Mouse (Mus musculus) MEL (cell line): ENCODE measurements around the gene Cgnl1. TPM values are rescaled to one million over a fixed set of nuclear protein-coding genes. Genes with fewer than 3 reads are reported as not detected.

Experiments used
- DNase-seq: peaks from one replicate; pipeline ENCODE4 v3.0.0; 2011; ENCODE audit warnings: low read depth, low spot score
- H3K27ac ChIP-seq: 2 replicates; pipeline ENCODE4 v1.5.1; 2012; ENCODE audit warnings: low read depth, mild to moderate bottlenecking, control low read depth, low read length, moderate library complexity; ENCODE audit not compliant: control insufficient read depth
- H3K27me3 ChIP-seq, 2 experiments: fragments of 150-350 bp in 1 of 2; sonication (generic) in 1 of 2; 2 replicates each; pipeline ENCODE4 v1.6.1; 2012; ENCODE audit warnings: low read length in 2 of 2, mild to moderate bottlenecking in 2 of 2, improper control_type of control experiment in 1 of 2, moderate library complexity in 1 of 2; ENCODE audit not compliant: insufficient read depth in 2 of 2, control insufficient read depth in 1 of 2
- H3K36me3 ChIP-seq, 2 experiments: 2 replicates each; pipeline ENCODE4 v1.6.1; 2012 to 2014; ENCODE audit warnings: low read length in 2 of 2, improper control_type of control experiment in 1 of 2, inconsistent platforms in 1 of 2, mild to moderate bottlenecking in 1 of 2; ENCODE audit not compliant: insufficient read depth in 2 of 2, control insufficient read depth in 1 of 2
- H3K4me1 ChIP-seq, 2 experiments: fragments of 150-350 bp in 1 of 2; sonication (generic) in 1 of 2; 2 replicates each; pipeline ENCODE4 v1.6.1; 2012; ENCODE audit warnings: low read length in 2 of 2, improper control_type of control experiment in 1 of 2, mild to moderate bottlenecking in 1 of 2; ENCODE audit not compliant: insufficient read depth in 2 of 2, control insufficient read depth in 1 of 2
- H3K4me3 ChIP-seq, 2 experiments: fragments of 150-350 bp in 1 of 2; sonication (generic) in 1 of 2; 2 replicates each; pipeline ENCODE4 v1.5.1; 2012; ENCODE audit warnings: low read depth in 2 of 2, low read length in 2 of 2, mild to moderate bottlenecking in 2 of 2, moderate library complexity in 2 of 2, control low read depth in 1 of 2, improper control_type of control experiment in 1 of 2; ENCODE audit not compliant: control insufficient read depth in 1 of 2, insufficient read depth in 1 of 2
- H3K79me2 ChIP-seq: 2 replicates; pipeline ENCODE4 v1.6.1; 2012; ENCODE audit warnings: mild to moderate bottlenecking, low read length, moderate library complexity; ENCODE audit not compliant: control insufficient read depth, poor library complexity, insufficient read depth
- H3K9ac ChIP-seq: 2 replicates; pipeline ENCODE4 v1.6.1; 2012; ENCODE audit warnings: low read depth, mild to moderate bottlenecking, control low read depth, low read length, moderate library complexity; ENCODE audit not compliant: control insufficient read depth, poor library complexity, severe bottlenecking
- H3K9me3 ChIP-seq: fragments of 150-350 bp; sonication (generic); replicated peaks from 2 replicates; pipeline ENCODE4 v1.6.1; 2012; ENCODE audit warnings: mild to moderate bottlenecking, low read length, improper control_type of control experiment, moderate library complexity; ENCODE audit not compliant: insufficient read depth
- BHLHE40 ChIP-seq: IDR thresholded peaks from 2 replicates; pipeline ENCODE4 v1.6.1; 2012; ENCODE audit warnings: low read depth, mild to moderate bottlenecking, inconsistent platforms, low read length, improper control_type of control experiment, borderline replicate concordance
- CHD1 ChIP-seq: IDR thresholded peaks from 2 replicates; pipeline ENCODE4 v1.6.1; 2012; ENCODE audit warnings: low read depth, mild to moderate bottlenecking, inconsistent platforms, low read length, improper control_type of control experiment
- EP300 ChIP-seq, 2 experiments: IDR thresholded peaks; 2 replicates each; pipeline ENCODE4 v1.6.1; 2011; ENCODE audit warnings: improper control_type of control experiment in 2 of 2, low read length in 2 of 2, low read depth in 1 of 2, mild to moderate bottlenecking in 1 of 2
- MAFK ChIP-seq: IDR thresholded peaks from 2 replicates; pipeline ENCODE4 v1.6.1; 2011; ENCODE audit warnings: low read depth, mild to moderate bottlenecking, low read length, improper control_type of control experiment, borderline replicate concordance
- MAX ChIP-seq: IDR thresholded peaks from 2 replicates; pipeline ENCODE4 v1.6.1; 2011; ENCODE audit warnings: low read length, improper control_type of control experiment
- MEF2A ChIP-seq: IDR thresholded peaks from 2 replicates; pipeline ENCODE4 v1.6.1; 2014; ENCODE audit warnings: low read depth, mild to moderate bottlenecking, inconsistent platforms, low read length, improper control_type of control experiment; ENCODE audit not compliant: poor library complexity, insufficient replicate concordance, severe bottlenecking; ENCODE audit errors: extremely low read depth
- MXI1 ChIP-seq: IDR thresholded peaks from 2 replicates; pipeline ENCODE4 v1.6.1; 2011; ENCODE audit warnings: mild to moderate bottlenecking, low read depth, low read length, improper control_type of control experiment
- MYC ChIP-seq: IDR thresholded peaks from 2 replicates; pipeline ENCODE4 v1.6.1; 2011; ENCODE audit warnings: low read depth, mild to moderate bottlenecking, low read length, improper control_type of control experiment, moderate library complexity
- NELFE ChIP-seq: IDR thresholded peaks from 2 replicates; pipeline ENCODE4 v1.6.1; 2011; ENCODE audit warnings: low read depth, low read length, improper control_type of control experiment
- POLR2A ChIP-seq, 2 experiments: IDR thresholded peaks; 2 replicates each; pipeline ENCODE4 v1.6.1; 2011 to 2012; ENCODE audit warnings: low read length in 2 of 2, mild to moderate bottlenecking in 2 of 2, control low read depth in 1 of 2, improper control_type of control experiment in 1 of 2, low read depth in 1 of 2, moderate library complexity in 1 of 2; ENCODE audit not compliant: control insufficient read depth in 1 of 2, insufficient read depth in 1 of 2, poor library complexity in 1 of 2
- RCOR1 ChIP-seq: IDR thresholded peaks from 2 replicates; pipeline ENCODE4 v1.6.1; 2012; ENCODE audit warnings: low read depth, mild to moderate bottlenecking, inconsistent platforms, low read length, improper control_type of control experiment
- TBP ChIP-seq: IDR thresholded peaks from 2 replicates; pipeline ENCODE4 v1.8.0; 2011; ENCODE audit warnings: low read depth, low read length, improper control_type of control experiment
- UBTF ChIP-seq: IDR thresholded peaks from 2 replicates; pipeline ENCODE4 v1.6.1; 2012; ENCODE audit warnings: low read depth, mild to moderate bottlenecking, inconsistent platforms, low read length, improper control_type of control experiment, moderate library complexity, borderline replicate concordance; ENCODE audit not compliant: insufficient read depth
- USF1 ChIP-seq: IDR thresholded peaks from 2 replicates; pipeline ENCODE4 v1.6.1; 2014; ENCODE audit warnings: low read depth, mild to moderate bottlenecking, inconsistent platforms, low read length, improper control_type of control experiment, moderate library complexity
- USF2 ChIP-seq, 2 experiments: IDR thresholded peaks; 2 replicates each; pipeline ENCODE4 v1.6.1; 2011 to 2012; ENCODE audit warnings: improper control_type of control experiment in 2 of 2, low read length in 2 of 2, borderline replicate concordance in 1 of 2, inconsistent platforms in 1 of 2, low read depth in 1 of 2, mild to moderate bottlenecking in 1 of 2; ENCODE audit not compliant: insufficient read depth in 1 of 2
- ZKSCAN1 ChIP-seq: IDR thresholded peaks from 2 replicates; pipeline ENCODE4 v1.6.1; 2012; ENCODE audit warnings: low read depth, mild to moderate bottlenecking, inconsistent platforms, low read length, improper control_type of control experiment, moderate library complexity
- polyA plus RNA-seq, 2 experiments: library from polyadenylated mRNA; stranded (reverse) in 1 of 2; unstranded in 1 of 2; fragments of >175 nt in 1 of 2; fragments of >200 nt in 1 of 2; gene quantifications; 2 replicates each; pipeline versions ENCODE4 v1.2.1 to v1.2.4; 2012; ENCODE audit warnings: low replicate concordance in 2 of 2, low read depth in 1 of 2; ENCODE audit not compliant: insufficient read length in 2 of 2, insufficient read depth in 1 of 2, missing spikeins in 1 of 2
- total RNA-seq: library from RNA; depleted of rRNA; stranded (reverse); fragments of 300-350 nt; gene quantifications from 2 replicates; pipeline ENCODE4 v1.2.3, GENCODE M21; 2012

Gene Cgnl1
- total and polyA plus RNA-seq, 3 experiments = 0.19 to 0.70 TPM; not detected in 1

DNA sequence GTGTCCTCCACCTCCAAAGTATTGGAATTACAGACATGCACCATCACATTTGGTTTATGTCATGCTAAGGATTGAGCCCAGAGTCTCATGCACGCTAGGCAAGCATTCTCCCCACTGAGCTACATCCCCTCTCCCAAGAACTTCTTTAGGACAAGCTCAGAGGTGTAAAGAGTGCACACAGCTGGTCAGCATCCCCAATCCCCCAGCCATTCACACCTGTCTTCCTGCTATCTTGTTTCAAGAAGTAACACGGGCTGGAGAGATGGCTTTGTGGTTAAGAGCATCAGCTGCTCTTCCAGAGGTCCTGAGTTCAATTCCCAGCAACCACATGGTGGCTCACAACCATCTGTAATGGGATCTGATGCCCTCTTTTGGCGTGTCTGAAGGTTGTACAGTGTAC lies 44.7 kb upstream of the Cgnl1 start:
- H3K27me3 ChIP-seq = peaks cover 0 to 4% of the 10 kb centered on the region in 2 experiments; a peak in 3 of 4 replicates
- TF ChIP-seq MYC (no peak), MXI1 (no peak), POLR2A (IDR thresholded peaks at IDR 0.05; ENCODE audit: control insufficient read depth in 1 of 2, insufficient read depth in 1 of 2, low read depth in 1 of 2, low read length in 2 of 2, poor library complexity in 1 of 2) (no peak), MEF2A (no peak)
- no peaks in the 10 kb centered on the region for H3K79me2 ChIP-seq

DNA sequence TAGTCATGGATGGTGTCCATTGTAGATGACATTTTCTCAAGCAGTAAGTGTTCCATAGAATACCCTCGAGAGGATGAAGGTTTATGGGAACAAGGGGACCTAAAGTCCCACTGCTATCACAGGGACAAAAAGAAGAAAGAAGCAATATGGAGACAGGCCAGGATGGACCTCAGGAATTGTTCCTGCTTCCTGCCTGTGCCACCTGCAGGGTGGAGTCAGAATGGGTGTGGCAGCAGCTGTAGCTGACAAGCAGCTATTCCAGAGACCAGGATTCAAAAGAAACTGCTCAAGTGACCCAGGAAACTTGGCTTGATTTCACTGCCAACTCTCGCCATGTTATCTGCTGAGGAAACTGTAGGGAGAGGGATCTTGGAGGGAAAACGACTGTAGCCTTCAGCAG lies 42.2 kb upstream of the Cgnl1 start:
- H3K79me2 ChIP-seq = no peaks in the 10 kb centered on the region
- DNase-seq = no peak
- H3K27me3 ChIP-seq = peaks cover 0 to 2% of the 10 kb centered on the region in 2 experiments; a peak in 3 of 4 replicates
- no peak overlapping the region for H3K4me3 ChIP-seq
- no peak overlapping the region for H3K9ac ChIP-seq
- H3K27ac ChIP-seq = no peak overlapping the region
- TF ChIP-seq BHLHE40 = no peak
- no peak for TF ChIP-seq CHD1
- no peak for TF ChIP-seq MEF2A
- TF ChIP-seq TBP = no peak
- TF ChIP-seq MAFK = no peak
- TF ChIP-seq USF1 = no peak
- TF ChIP-seq UBTF = no peak
- TF ChIP-seq MXI1 = no peak
- no peak for TF ChIP-seq USF2 (IDR thresholded peaks at IDR 0.05; ENCODE audit: borderline replicate concordance in 1 of 2, insufficient read depth in 1 of 2, low read depth in 1 of 2, low read length in 2 of 2)
- TF ChIP-seq, all 39 proteins: peak for 0
- Histone ChIP-seq H3K4me1 (no peaks in the 10 kb centered on the region), H3K9me3 (no peaks in the 10 kb centered on the region), H3K36me3 (no peaks in the 10 kb centered on the region)

More for the DNA sequence above, 44.7 kb upstream of the Cgnl1 start:
- Histone ChIP-seq H3K27ac (no peak overlapping the region), H3K36me3 (no peaks in the 10 kb centered on the region), H3K9me3 (no peaks in the 10 kb centered on the region), H3K4me3 (no peak overlapping the region), H3K4me1 (no peaks in the 10 kb centered on the region), H3K9ac (no peak overlapping the region)
- DNase-seq = no peak

- Histone ChIP-seq H3K36me3 (no peaks in the 10 kb centered on the region), H3K9me3 (no peaks in the 10 kb centered on the region), H3K27me3 (no peaks in the 10 kb centered on the region; a peak in 2 of 4 replicates), H3K27ac (no peak overlapping the region), H3K4me1 (no peaks in the 10 kb centered on the region), H3K4me3 (no peak overlapping the region), H3K9ac (no peak overlapping the region), H3K79me2 (no peaks in the 10 kb centered on the region)
- DNase-seq = no peak
- TF ChIP-seq RCOR1 (no peak), EP300 (IDR thresholded peaks at IDR 0.05; ENCODE audit: low read depth in 1 of 2, low read length in 2 of 2) (no peak), MAX (no peak), ZKSCAN1 (no peak), NELFE (no peak)
- TF ChIP-seq, all 39 proteins: peak for 0
Measured at GRCm38 (mm10) chr9:71812914-71813313, 41.5 kb upstream of the Cgnl1 start.
